Mouse (Mus musculus) neural tube, embryonic 15.5 days (tissue): ENCODE measurements around the gene Prmt2. TPM values are rescaled to one million over a fixed set of nuclear protein-coding genes. Genes with fewer than 3 reads are reported as not detected.

Source experiments
- ATAC-seq: fragments of 200-750 bp; cut with Nextera tagmentation; 2 replicates; pipeline ENCODE4 v1.8.0; 2017; ENCODE audit warnings: mild to moderate bottlenecking, moderate TSS enrichment, moderate library complexity; ENCODE audit not compliant: low FRiP score
- H3K27ac ChIP-seq: fragments of 300-500 bp; sonication (generic); replicated peaks from 2 replicates; pipeline ENCODE4 v1.5.1; 2015; ENCODE audit warnings: mild to moderate bottlenecking, inconsistent platforms
- H3K27me3 ChIP-seq: fragments of 300-500 bp; sonication (generic); replicated peaks from 2 replicates; pipeline ENCODE4 v1.6.1; 2015; ENCODE audit warnings: inconsistent platforms
- H3K36me3 ChIP-seq: fragments of 300-500 bp; sonication (generic); 2 replicates; pipeline ENCODE4 v1.6.1; 2015; ENCODE audit warnings: inconsistent platforms
- H3K4me1 ChIP-seq: fragments of 300-500 bp; sonication (generic); 2 replicates; pipeline ENCODE4 v1.6.1; 2015; ENCODE audit warnings: inconsistent platforms
- H3K4me2 ChIP-seq: fragments of 300-500 bp; sonication (generic); 2 replicates; pipeline ENCODE4 v1.6.1; 2015; ENCODE audit warnings: inconsistent platforms, mild to moderate bottlenecking, moderate library complexity
- H3K4me3 ChIP-seq: fragments of 300-500 bp; sonication (generic); replicated peaks from 2 replicates; pipeline ENCODE4 v1.5.1; 2015; ENCODE audit warnings: mild to moderate bottlenecking, inconsistent platforms
- H3K9ac ChIP-seq: fragments of 300-500 bp; sonication (generic); replicated peaks from 2 replicates; pipeline ENCODE4 v1.6.1; 2015; ENCODE audit warnings: mild to moderate bottlenecking, inconsistent platforms
- H3K9me3 ChIP-seq: fragments of 300-500 bp; sonication (generic); replicated peaks from 2 replicates; pipeline ENCODE4 v1.6.1; 2016; ENCODE audit warnings: inconsistent platforms
- WGBS: fragments of 180-500 bp; shearing (Covaris S2); methylation state at CpG from one replicate; pipeline ENCODE4 v1.1.7; 2015; ENCODE audit warnings: mixed read lengths; 5-methylcytosine and 5-hydroxymethylcytosine counted together
- polyA plus RNA-seq: library from polyadenylated mRNA; unstranded; fragments of >200 nt; fragmentation: Nextera tagmentation; extraction: Ambion mirVana; gene quantifications from 2 replicates; pipeline ENCODE4 v1.2.1, GENCODE M21; 2015

Gene Prmt2
- polyA plus RNA-seq, 1 experiment from 2014 or later: 302 TPM

DNA sequence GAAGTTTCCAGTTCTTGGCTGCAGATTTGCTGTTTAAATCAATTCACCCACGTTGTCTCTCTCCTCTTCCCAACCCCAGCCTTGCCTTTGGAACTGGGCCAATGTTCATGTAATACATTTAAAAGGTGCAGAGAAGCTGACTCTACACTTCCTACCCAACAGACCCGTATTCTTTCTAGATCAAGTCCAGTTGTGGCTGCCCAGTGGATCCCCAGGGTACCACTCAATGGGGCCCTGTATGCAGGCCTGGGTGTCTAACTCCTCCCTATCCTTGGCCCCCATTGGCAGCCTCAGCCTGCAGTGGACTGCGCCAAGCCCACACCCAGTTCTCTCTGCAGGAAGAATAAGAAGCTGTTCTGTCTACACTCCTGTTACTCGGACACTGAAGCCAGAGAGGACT is 15.9 kb upstream of the Prmt2 start, which contains the start of gene S100b:
Gene S100b (plus strand): TSS at position 318 of the 400 bp plus-strand sequence.
- ATAC-seq: no peak
- Histone ChIP-seq H3K4me3 (no peak within 1 kb of the TSS; the same call in 1 of the 2 replicates), H3K27me3 (no peaks in the 10 kb centered on the region), H3K9me3 (no peaks in the 10 kb centered on the region), H3K36me3 (peaks cover 3% of the 10 kb centered on the region; the same call in 1 of the 2 replicates), H3K27ac (peak within 1 kb of the TSS; percentile 23; the same call in 1 of the 2 replicates), H3K4me1 (peaks cover 13% of the 10 kb centered on the region), H3K4me2 (no peak within 1 kb of the TSS), H3K9ac (no peak within 1 kb of the TSS)
- 53% methylated on average over 4 of the region's 4 CpGs for WGBS

DNA sequence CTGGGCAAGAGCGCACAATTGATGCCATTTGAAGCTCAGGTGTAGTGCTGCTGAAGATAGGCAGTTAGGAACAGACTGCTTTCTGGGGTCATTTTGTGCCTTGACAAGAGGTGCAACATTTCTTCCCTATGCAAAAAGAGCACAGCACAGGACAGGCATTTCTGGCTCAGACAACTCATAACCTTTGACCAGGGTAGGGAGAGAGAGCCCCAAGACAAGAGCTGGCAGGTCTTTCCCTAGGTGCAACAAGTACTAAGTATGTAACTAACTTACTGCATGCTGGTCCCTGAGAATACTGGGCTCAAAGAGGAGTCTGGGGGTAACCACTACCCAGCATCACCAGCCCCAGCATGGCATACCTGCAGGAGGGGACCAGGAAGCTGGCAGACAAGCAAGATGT is 15.4 kb upstream of the Prmt2 start:
- no peak overlapping the region for H3K4me3 ChIP-seq
- no peak for ATAC-seq
- peaks cover 3% of the 10 kb centered on the region; the same call in 1 of the 2 replicates for H3K36me3 ChIP-seq
- H3K4me2 ChIP-seq: no peak overlapping the region
- H3K27me3 ChIP-seq: no peaks in the 10 kb centered on the region
- no peak overlapping the region for H3K9ac ChIP-seq
- WGBS: 97% methylated on average over 1 of the region's 1 CpGs
- peaks cover 13% of the 10 kb centered on the region for H3K4me1 ChIP-seq
- no peak overlapping the region for H3K27ac ChIP-seq
- no peaks in the 10 kb centered on the region for H3K9me3 ChIP-seq

GRCm38 (mm10) chr10:76250870-76251269 is 13.2 kb upstream of the Prmt2 start:
- Histone ChIP-seq H3K27ac (no peak overlapping the region), H3K9me3 (no peaks in the 10 kb centered on the region), H3K4me3 (no peak overlapping the region), H3K36me3 (no peaks in the 10 kb centered on the region), H3K4me2 (no peak overlapping the region), H3K4me1 (peaks cover 13% of the 10 kb centered on the region), H3K27me3 (no peaks in the 10 kb centered on the region), H3K9ac (no peak overlapping the region)
- 52% methylated on average over 7 of the region's 7 CpGs for WGBS
- ATAC-seq: no peak

DNA sequence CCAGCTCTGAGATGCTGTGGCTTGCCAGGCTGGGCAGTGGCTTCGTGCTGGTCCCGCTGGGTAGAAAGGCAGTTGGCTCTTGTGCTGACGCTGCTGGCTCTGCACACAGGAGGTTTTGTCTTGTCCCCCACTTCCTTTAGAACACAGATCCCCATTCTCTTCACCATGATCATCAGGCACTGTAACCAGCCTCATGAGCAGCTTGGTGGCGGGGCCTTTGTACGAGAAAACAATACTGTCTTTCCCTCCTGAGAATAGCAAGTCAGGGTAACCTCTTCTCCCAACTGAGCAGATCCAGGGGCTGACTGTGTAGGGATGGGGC is 10.9 kb upstream of the Prmt2 start:
- Histone ChIP-seq H3K9me3 (no peaks in the 10 kb centered on the region), H3K27me3 (no peaks in the 10 kb centered on the region), H3K4me2 (no peak overlapping the region), H3K9ac (no peak overlapping the region), H3K4me3 (no peak overlapping the region), H3K4me1 (peaks cover 7% of the 10 kb centered on the region; the same call in 1 of the 2 replicates), H3K36me3 (no peaks in the 10 kb centered on the region), H3K27ac (no peak overlapping the region)
- WGBS: 71% methylated on average over 5 of the region's 5 CpGs
- no peak for ATAC-seq

GRCm38 (mm10) chr10:76247960-76248646 is 10.4 kb upstream of the Prmt2 start:
- H3K27ac ChIP-seq: no peak overlapping the region

DNA sequence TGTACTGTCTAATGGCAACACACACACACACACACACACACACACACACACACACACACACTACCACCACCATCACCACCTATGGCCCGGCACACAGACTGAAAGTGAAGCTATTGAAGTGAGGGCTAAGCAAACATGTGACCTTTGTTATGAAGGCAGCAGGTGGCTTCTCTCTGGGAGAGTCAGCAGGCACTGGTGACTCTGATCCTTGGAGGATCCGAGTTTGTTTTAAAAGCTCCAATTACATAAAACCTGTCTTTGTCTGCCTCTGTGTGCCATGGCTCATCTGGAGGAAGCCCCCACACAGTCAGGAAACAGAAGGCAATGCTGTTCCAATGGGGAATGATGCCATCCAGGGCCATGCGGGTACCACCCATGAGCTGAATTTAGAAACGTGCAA is 8.9 kb upstream of the Prmt2 start:
- WGBS: 67% methylated on average over 4 of the region's 4 CpGs
- Histone ChIP-seq H3K4me2 (no peak overlapping the region), H3K4me3 (no peak overlapping the region), H3K4me1 (no peaks in the 10 kb centered on the region), H3K36me3 (no peaks in the 10 kb centered on the region), H3K27me3 (no peaks in the 10 kb centered on the region), H3K27ac (no peak overlapping the region), H3K9me3 (no peaks in the 10 kb centered on the region), H3K9ac (no peak overlapping the region)
- no peak for ATAC-seq

More at GRCm38 (mm10) chr10:76247960-76248646, 10.4 kb upstream of the Prmt2 start:
- Histone ChIP-seq H3K4me2 (no peak overlapping the region), H3K4me3 (no peak overlapping the region), H3K9me3 (no peaks in the 10 kb centered on the region), H3K9ac (no peak overlapping the region), H3K27me3 (no peaks in the 10 kb centered on the region), H3K4me1 (peaks cover 2% of the 10 kb centered on the region; the same call in 1 of the 2 replicates), H3K36me3 (no peaks in the 10 kb centered on the region)
- no peak for ATAC-seq
- 35% methylated on average over 21 of the region's 21 CpGs for WGBS

DNA sequence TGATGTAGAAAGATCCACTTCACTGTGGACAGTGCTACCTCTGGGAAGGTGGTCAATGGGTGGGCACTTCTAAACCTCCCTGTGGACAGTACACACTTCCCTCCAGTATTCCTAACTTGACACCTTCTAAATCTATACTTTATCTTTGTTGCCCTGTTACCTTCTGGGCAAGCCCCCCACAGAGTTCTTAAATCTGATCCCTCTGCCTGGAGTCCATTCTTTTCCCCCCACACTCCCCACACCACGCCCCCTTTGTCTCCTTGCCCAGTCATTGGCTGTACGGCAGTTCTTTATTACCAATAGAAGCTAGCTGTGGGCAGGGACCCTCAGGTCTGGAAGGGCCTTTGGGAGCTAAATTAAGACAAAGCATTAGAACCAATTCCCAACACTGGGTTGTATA is 7.4 kb upstream of the Prmt2 start:
- H3K27me3 ChIP-seq: no peaks in the 10 kb centered on the region
- 80% methylated on average over 2 of the region's 2 CpGs for WGBS
- no peak overlapping the region for H3K9ac ChIP-seq
- H3K4me3 ChIP-seq: no peak overlapping the region
- no peaks in the 10 kb centered on the region for H3K4me1 ChIP-seq
- ATAC-seq: no peak
- no peaks in the 10 kb centered on the region for H3K9me3 ChIP-seq
- no peak overlapping the region for H3K27ac ChIP-seq
- no peak overlapping the region for H3K4me2 ChIP-seq
- H3K36me3 ChIP-seq: no peaks in the 10 kb centered on the region

- Histone ChIP-seq H3K9ac (no peak overlapping the region), H3K9me3 (no peaks in the 10 kb centered on the region), H3K4me1 (peaks cover 21% of the 10 kb centered on the region), H3K27me3 (no peaks in the 10 kb centered on the region), H3K4me2 (no peak overlapping the region), H3K36me3 (no peaks in the 10 kb centered on the region), H3K4me3 (no peak overlapping the region), H3K27ac (no peak overlapping the region)
- ATAC-seq: no peak
- 89% methylated on average over 4 of the region's 4 CpGs for WGBS
These were observed 1.7 kb upstream of the Prmt2 start for GRCm38 (mm10) chr10:76239401-76239800.

- Histone ChIP-seq H3K4me2 (no peak overlapping the region), H3K4me1 (peaks cover 7% of the 10 kb centered on the region; the same call in 1 of the 2 replicates), H3K9me3 (no peaks in the 10 kb centered on the region), H3K27me3 (no peaks in the 10 kb centered on the region), H3K36me3 (peaks cover 23% of the 10 kb centered on the region), H3K9ac (no peak overlapping the region), H3K4me3 (no peak overlapping the region), H3K27ac (no peak overlapping the region)
- 74% methylated on average over 1 of the region's 1 CpGs for whole genome bisulfite sequencing
- no peak for ATAC-seq
These were observed 8.0 kb downstream of the Prmt2 start for GRCm38 (mm10) chr10:76229627-76230026.

GRCm38 (mm10) chr10:76225944-76226343 is 11.7 kb downstream of the Prmt2 start:
- Histone ChIP-seq H3K36me3 (peaks cover 60% of the 10 kb centered on the region), H3K27me3 (no peaks in the 10 kb centered on the region), H3K9ac (no peak overlapping the region), H3K27ac (no peak overlapping the region), H3K4me1 (no peaks in the 10 kb centered on the region), H3K9me3 (no peaks in the 10 kb centered on the region), H3K4me2 (no peak overlapping the region), H3K4me3 (no peak overlapping the region)
- WGBS: 94% methylated on average over 11 of the region's 11 CpGs
- no peak for ATAC-seq

- no peak for ATAC-seq
- no peaks in the 10 kb centered on the region for H3K4me1 ChIP-seq
- H3K4me3 ChIP-seq: no peak overlapping the region
- H3K9me3 ChIP-seq: 0 out of 2 replicates have a peak, but pooled peaks cover 3% of the 10 kb centered on the region
- no peak overlapping the region for H3K9ac ChIP-seq
- no peak overlapping the region for H3K4me2 ChIP-seq
- H3K36me3 ChIP-seq: peaks cover 97% of the 10 kb centered on the region
- H3K27ac ChIP-seq: no peak overlapping the region
- 89% methylated on average over 9 of the region's 9 CpGs for WGBS
- H3K27me3 ChIP-seq: no peaks in the 10 kb centered on the region
These were observed 19.4 kb downstream of the Prmt2 start for GRCm38 (mm10) chr10:76218240-76218639.

DNA sequence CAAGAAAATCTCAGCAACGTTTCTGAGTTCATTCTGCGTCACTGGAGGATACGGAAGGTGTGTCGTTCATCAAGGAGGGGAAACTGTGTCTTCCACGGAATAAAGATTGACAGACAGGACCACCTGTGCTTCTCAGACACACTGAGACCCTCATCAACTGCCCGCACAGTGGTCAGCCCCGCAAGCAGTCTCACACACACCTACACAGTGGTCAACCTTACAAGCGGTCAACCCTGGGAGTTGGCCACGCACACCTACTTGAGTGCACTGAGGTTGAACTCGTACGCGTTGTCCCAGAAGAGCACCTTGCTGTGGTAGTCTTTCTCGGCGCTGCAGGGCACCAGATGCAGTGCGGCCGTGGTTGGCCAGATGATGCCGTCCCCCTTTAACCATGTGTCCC is 20.6 kb downstream of the Prmt2 start:
- H3K4me3 ChIP-seq: no peak overlapping the region
- H3K9me3 ChIP-seq: 0 out of 2 replicates have a peak, but pooled peaks cover 3% of the 10 kb centered on the region
- H3K27ac ChIP-seq: no peak overlapping the region
- H3K36me3 ChIP-seq: peaks cover 97% of the 10 kb centered on the region
- no peak overlapping the region for H3K9ac ChIP-seq
- H3K4me1 ChIP-seq: no peaks in the 10 kb centered on the region
- no peak for ATAC-seq
- 97% methylated on average over 17 of the region's 17 CpGs for WGBS
- no peaks in the 10 kb centered on the region for H3K27me3 ChIP-seq
- no peak overlapping the region for H3K4me2 ChIP-seq
